Mouse (Mus musculus) midbrain, embryonic 10.5 days (tissue): ENCODE data around the gene Rpl39l. TPM values are rescaled to one million over a fixed set of nuclear protein-coding genes. Genes with fewer than 3 reads are reported as not detected.
A peak's percentile ranks its signal among the peaks of the same experiment; 100 is the strongest.
"Not testable (repeated sequence)": the region's sequence is repeated elsewhere in the genome, so short reads cannot be mapped to it uniquely, and the experiment has no call there.

Source experiments
- DNase-seq: peaks from one replicate; pipeline ENCODE4 v3.0.0-alpha.2; 2017; ENCODE audit warnings: low spot score
- H3K27ac ChIP-seq: fragments of 300-500 bp; sonication (generic); replicated peaks from 2 replicates; pipeline ENCODE4 v1.5.1; 2016; ENCODE audit warnings: mild to moderate bottlenecking
- H3K27me3 ChIP-seq: fragments of 300-500 bp; sonication (generic); 2 replicates; pipeline ENCODE4 v1.6.1; 2016; ENCODE audit warnings: low read depth, mild to moderate bottlenecking; ENCODE audit not compliant: poor library complexity, severe bottlenecking
- H3K36me3 ChIP-seq: fragments of 300-500 bp; sonication (generic); 2 replicates; pipeline ENCODE4 v1.6.1; 2016; ENCODE audit warnings: mild to moderate bottlenecking, moderate library complexity
- H3K4me1 ChIP-seq: fragments of 300-500 bp; sonication (generic); 2 replicates; pipeline ENCODE4 v1.6.1; 2016
- H3K4me3 ChIP-seq: fragments of 300-500 bp; sonication (generic); 2 replicates; pipeline ENCODE4 v1.5.1; 2016; ENCODE audit warnings: mild to moderate bottlenecking, moderate library complexity
- H3K9me3 ChIP-seq: fragments of 300-500 bp; sonication (generic); replicated peaks from 2 replicates; pipeline ENCODE4 v1.6.1; 2016; ENCODE audit warnings: mild to moderate bottlenecking
- WGBS: fragments of 180-500 bp; shearing (Covaris S2); methylation state at CpG from one replicate; pipeline ENCODE4 v1.1.7; 2016; 5-methylcytosine and 5-hydroxymethylcytosine counted together
- polyA plus RNA-seq: library from polyadenylated mRNA; unstranded; fragments of >200 nt; fragmentation: Nextera tagmentation; extraction: Ambion mirVana; gene quantifications from 2 replicates; pipeline ENCODE4 v1.2.1, GENCODE M21; 2016

Gene Rpl39l
- 0.27 and 0.31 TPM in 2 replicates for polyA plus RNA-seq

DNA sequence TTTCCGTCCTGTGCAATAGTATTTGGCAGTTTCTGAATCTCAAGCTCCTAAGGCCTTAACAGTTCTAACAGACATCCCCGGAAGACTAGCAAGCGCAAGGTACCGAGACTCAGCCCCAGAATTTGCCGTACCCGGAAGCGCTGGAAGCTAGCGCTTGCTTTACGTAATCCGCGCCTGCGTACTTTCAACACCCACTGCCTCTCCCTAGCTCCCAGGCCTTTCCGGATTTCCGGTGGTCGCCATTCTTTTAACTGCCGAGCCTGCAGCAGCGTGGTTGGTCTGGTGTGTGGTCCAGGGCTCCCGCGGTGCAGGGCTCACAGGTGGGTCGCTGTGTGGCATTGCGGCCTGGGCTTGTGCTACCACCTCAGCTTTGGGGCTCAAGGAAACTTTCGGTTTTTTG is at the start of gene Rpl39l:
TSS of gene Rpl39l (plus strand) at position 222 of the 400 bp plus-strand sequence.
- peaks cover 2% of the 10 kb centered on the region; the same call in 1 of the 2 replicates for H3K9me3 ChIP-seq
- H3K4me1 ChIP-seq = no peaks in the 10 kb centered on the region
- no peak within 1 kb of the TSS for H3K4me3 ChIP-seq
- 86% methylated on average over 22 of the region's 22 CpGs for WGBS
- DNase-seq = no peak
- H3K36me3 ChIP-seq = no peaks in the 10 kb centered on the region
- H3K27me3 ChIP-seq = no peaks in the 10 kb centered on the region
- no peak within 1 kb of the TSS for H3K27ac ChIP-seq

DNA sequence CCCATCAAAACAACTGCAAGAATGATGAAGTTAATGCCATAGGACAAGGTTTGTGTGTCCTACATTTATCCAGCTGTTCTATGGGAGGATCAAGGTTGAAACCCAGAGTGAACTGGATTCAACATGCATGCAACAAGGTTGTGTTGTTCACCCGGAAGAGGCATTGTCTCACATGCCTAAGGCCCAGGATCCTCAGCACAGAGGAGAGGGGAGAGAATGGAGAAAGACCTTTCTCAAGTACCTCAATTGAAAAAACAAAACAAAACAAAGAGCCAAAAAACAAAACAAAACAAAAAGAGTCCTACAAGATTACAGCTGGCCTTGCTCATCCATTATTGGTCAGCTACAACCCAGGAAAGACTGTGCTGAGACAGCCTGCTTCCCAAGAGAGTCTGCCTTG is 42.4 kb upstream of the Rpl39l start:
- Histone ChIP-seq H3K4me1 (no peaks in the 10 kb centered on the region), H3K4me3 (no peak overlapping the region), H3K36me3 (no peaks in the 10 kb centered on the region), H3K27ac (no peak overlapping the region), H3K27me3 (no peaks in the 10 kb centered on the region), H3K9me3 (peaks cover 5% of the 10 kb centered on the region; the same call in 1 of the 2 replicates)
- DNase-seq = no peak
- 86% methylated on average over 1 of the region's 1 CpGs for WGBS

GRCm38 (mm10) chr16:10129052-10129911 is 40.7 kb upstream of the Rpl39l start:
- no peaks in the 10 kb centered on the region for H3K27me3 ChIP-seq
- no peak overlapping the region for H3K4me3 ChIP-seq
- H3K4me1 ChIP-seq = no peaks in the 10 kb centered on the region
- H3K36me3 ChIP-seq = no peaks in the 10 kb centered on the region
- WGBS = 82% methylated on average over 2 of the region's 2 CpGs
- DNase-seq = no peak
- no peaks in the 10 kb centered on the region for H3K9me3 ChIP-seq
- H3K27ac ChIP-seq = no peak overlapping the region

DNA sequence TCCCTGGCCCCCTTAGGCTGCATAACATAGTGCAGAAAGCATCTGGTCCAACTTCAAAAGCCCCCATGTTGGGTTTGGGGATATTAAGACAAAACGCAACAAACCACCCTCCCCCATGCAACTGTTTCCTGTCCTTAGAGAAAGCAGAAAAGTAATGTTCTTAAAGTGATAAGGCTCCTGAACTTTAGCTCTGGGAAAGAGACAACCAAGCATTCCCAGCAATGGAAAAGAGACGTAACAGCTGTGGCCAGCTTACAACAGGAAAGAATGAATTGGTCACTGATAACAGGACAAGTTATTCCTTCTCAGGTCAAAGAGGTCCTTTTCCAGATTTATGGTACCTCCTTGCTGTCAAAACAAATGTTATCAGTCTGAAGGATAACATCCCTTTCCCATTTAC is 26.9 kb upstream of the Rpl39l start:
- Histone ChIP-seq H3K27ac (no peak overlapping the region), H3K36me3 (no peaks in the 10 kb centered on the region), H3K4me3 (no peak overlapping the region), H3K4me1 (no peaks in the 10 kb centered on the region), H3K27me3 (no peaks in the 10 kb centered on the region), H3K9me3 (no peaks in the 10 kb centered on the region)
- DNase-seq = no peak
- 85% methylated on average over 2 of the region's 2 CpGs for WGBS

GRCm38 (mm10) chr16:10147401-10147800 is 22.6 kb upstream of the Rpl39l start:
- Histone ChIP-seq H3K27ac (no peak overlapping the region), H3K4me3 (no peak overlapping the region), H3K9me3 (no peaks in the 10 kb centered on the region), H3K27me3 (no peaks in the 10 kb centered on the region), H3K4me1 (no peaks in the 10 kb centered on the region), H3K36me3 (no peaks in the 10 kb centered on the region)
- 92% methylated on average over 5 of the region's 5 CpGs for WGBS
- DNase-seq = no peak

GRCm38 (mm10) chr16:10169123-10169905 is 712 bp upstream of the Rpl39l start:
- H3K4me1 ChIP-seq = no peaks in the 10 kb centered on the region
- no peak overlapping the region for H3K4me3 ChIP-seq
- peaks cover 2% of the 10 kb centered on the region; the same call in 1 of the 2 replicates for H3K9me3 ChIP-seq
- DNase-seq = no peak
- H3K36me3 ChIP-seq = no peaks in the 10 kb centered on the region
- H3K27me3 ChIP-seq = no peaks in the 10 kb centered on the region
- 94% methylated on average over 8 of the region's 8 CpGs for WGBS
- H3K27ac ChIP-seq = no peak overlapping the region

DNA sequence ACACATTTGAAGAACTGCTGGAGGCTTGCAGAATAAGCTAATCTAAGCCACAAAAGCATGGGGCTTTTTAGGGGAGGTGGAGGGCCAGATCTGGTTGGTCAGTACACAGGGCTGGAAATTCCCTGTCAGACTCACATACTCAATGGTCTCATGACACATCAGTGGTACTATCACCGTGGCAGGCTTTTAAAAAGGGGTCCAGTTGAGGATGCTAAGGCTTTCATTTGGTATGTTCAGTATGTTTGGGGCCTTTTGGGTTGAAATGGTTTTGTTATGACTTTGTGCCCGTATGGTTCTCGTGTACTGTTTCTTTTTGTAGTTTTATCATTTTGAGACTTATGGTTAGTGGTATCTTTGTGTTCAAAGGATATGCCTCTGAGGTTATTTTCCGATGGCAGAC is 1.2 kb downstream of the Rpl39l start:
- WGBS = 88% methylated on average over 4 of the region's 4 CpGs
- H3K27me3 ChIP-seq = no peaks in the 10 kb centered on the region
- no peaks in the 10 kb centered on the region for H3K36me3 ChIP-seq

GRCm38 (mm10) chr16:10172179-10172820 is 2.3 kb downstream of the Rpl39l start:
- Histone ChIP-seq H3K27me3 (no peaks in the 10 kb centered on the region), H3K36me3 (no peaks in the 10 kb centered on the region), H3K4me3 (no peak overlapping the region), H3K27ac (no peak overlapping the region), H3K9me3 (peaks cover 8% of the 10 kb centered on the region), H3K4me1 (no peaks in the 10 kb centered on the region)
- no peak for DNase-seq
- 96% methylated on average over 3 of the region's 3 CpGs for WGBS

More for the DNA sequence above, 1.2 kb downstream of the Rpl39l start:
- Histone ChIP-seq H3K4me3 (no peak overlapping the region), H3K9me3 (peaks cover 2% of the 10 kb centered on the region; the same call in 1 of the 2 replicates), H3K4me1 (no peaks in the 10 kb centered on the region), H3K27ac (no peak overlapping the region)
- DNase-seq = no peak

DNA sequence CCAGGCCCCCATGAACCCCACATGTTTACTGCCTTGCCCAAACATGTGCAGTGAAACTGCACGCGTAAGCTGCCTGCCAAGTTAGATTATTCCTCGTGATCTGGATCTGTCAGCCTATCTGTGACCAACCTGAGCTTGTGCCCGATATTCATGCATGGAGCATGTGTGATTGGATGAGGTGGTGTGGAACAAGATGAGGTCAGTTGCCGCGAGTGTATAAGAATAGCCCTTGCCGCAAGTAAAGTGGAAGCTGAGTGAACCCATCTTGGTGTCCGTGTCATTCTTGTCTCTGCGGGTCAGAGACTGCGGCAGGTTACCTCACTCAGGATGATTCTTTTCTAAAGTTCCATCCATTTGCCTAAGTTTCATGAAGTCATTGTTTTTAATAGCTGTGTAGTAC is 17.4 kb downstream of the Rpl39l start:
- peaks cover 53% of the 10 kb centered on the region for H3K9me3 ChIP-seq
- H3K27ac ChIP-seq, DNase-seq, H3K36me3 ChIP-seq, H3K4me3 ChIP-seq, H3K4me1 ChIP-seq, H3K27me3 ChIP-seq: not testable (repeated sequence)
- WGBS = 96% methylated on average over 10 of the region's 10 CpGs

DNA sequence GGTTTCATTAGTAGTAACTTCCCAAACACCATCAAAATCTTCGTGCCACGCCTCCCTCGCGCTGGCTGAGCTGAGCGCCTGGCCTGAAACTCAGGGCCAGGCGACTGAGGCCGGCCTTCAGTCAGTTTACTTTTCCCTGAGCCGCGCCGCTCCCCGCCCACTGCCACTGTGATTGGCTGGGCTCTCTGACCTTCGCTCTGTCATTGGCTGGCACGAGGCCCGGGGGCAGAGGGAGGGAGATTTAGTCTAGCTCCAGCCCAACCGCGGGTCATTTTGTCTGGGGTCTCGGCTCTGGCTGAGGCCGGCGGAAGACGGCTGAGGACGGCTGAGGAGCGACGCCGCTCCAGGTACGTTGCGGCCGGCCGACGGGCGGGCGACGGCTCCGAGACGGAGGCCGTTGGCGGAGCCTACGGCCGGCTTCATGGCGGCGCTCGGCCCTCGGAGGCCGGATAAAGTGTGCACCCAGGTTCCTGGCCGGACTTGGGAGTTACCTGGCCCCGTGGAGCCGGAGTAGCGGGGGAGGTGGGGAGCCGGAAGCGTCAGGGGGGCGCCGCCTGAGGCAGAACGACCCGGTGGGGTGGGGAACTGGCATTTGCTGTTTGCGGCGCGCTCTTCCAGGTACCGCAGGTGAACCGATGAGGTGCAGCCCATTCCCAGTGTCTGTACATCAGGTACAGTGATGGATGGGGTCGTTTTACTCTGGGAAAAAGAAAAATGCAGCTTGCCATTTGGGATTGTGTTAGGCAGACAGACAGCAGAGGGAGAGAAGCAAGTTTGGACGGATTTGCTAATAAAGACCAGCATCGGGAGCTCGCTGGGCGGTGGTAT is 22.9 kb downstream of the Rpl39l start, which contains the start of gene Atf7ip2:
TSS of gene Atf7ip2 (plus strand) at position 34 of the 828 bp plus-strand sequence.
- WGBS = under 1% methylated on average over 63 of the region's 63 CpGs
- Histone ChIP-seq H3K27ac (peak within 1 kb of the TSS; percentile 50), H3K36me3 (no peaks in the 10 kb centered on the region), H3K4me1 (peaks cover 10% of the 10 kb centered on the region), H3K4me3 (peak within 1 kb of the TSS; percentile 61), H3K27me3 (peaks cover 11% of the 10 kb centered on the region), H3K9me3 (peaks cover 5% of the 10 kb centered on the region; the same call in 1 of the 2 replicates)
- peak; percentile 93 for DNase-seq

- Histone ChIP-seq H3K9me3 (no peaks in the 10 kb centered on the region), H3K4me3 (no peak overlapping the region), H3K27me3 (no peaks in the 10 kb centered on the region), H3K36me3 (no peaks in the 10 kb centered on the region), H3K4me1 (no peaks in the 10 kb centered on the region), H3K27ac (no peak overlapping the region)
- DNase-seq = no peak
- 83% methylated on average over 1 of the region's 1 CpGs for WGBS
These were observed 38.8 kb downstream of the Rpl39l start for GRCm38 (mm10) chr16:10208777-10209176.

- WGBS = 97% methylated on average over 1 of the region's 1 CpGs
These were observed 46.3 kb downstream of the Rpl39l start for GRCm38 (mm10) chr16:10216366-10216765.

More at GRCm38 (mm10) chr16:10216366-10216765, 46.3 kb downstream of the Rpl39l start:
- not testable (repeated sequence) for H3K4me3 ChIP-seq, H3K36me3 ChIP-seq, H3K27me3 ChIP-seq, H3K4me1 ChIP-seq, H3K27ac ChIP-seq, H3K9me3 ChIP-seq, DNase-seq
